Mouse (Mus musculus): ENCODE measurements around the gene S1pr1.

- no peak for TF ChIP-seq GATA1 (IDR thresholded peaks at IDR 0.05; ENCODE audit: borderline replicate concordance, low read length)
- TF ChIP-seq CTCF (IDR thresholded peaks at IDR 0.05; ENCODE audit: low read depth, low read length) = no peak
Observed at GRCm38 (mm10) chr3:115709118-115709574, 5.7 kb downstream of the S1pr1 start.
